Mouse (Mus musculus) kidney, adult 9 months (tissue): Measurements from ENCODE around the gene Cdk5rap3.

Source experiments
- DNase-seq: peaks from one replicate; pipeline ENCODE4 v3.0.0; 2022

Gene Cdk5rap3

GRCm38 (mm10) chr11:96933562-96934276, 17.4 kb upstream of the Cdk5rap3 start:
- peak; percentile 66 for DNase-seq

DNA sequence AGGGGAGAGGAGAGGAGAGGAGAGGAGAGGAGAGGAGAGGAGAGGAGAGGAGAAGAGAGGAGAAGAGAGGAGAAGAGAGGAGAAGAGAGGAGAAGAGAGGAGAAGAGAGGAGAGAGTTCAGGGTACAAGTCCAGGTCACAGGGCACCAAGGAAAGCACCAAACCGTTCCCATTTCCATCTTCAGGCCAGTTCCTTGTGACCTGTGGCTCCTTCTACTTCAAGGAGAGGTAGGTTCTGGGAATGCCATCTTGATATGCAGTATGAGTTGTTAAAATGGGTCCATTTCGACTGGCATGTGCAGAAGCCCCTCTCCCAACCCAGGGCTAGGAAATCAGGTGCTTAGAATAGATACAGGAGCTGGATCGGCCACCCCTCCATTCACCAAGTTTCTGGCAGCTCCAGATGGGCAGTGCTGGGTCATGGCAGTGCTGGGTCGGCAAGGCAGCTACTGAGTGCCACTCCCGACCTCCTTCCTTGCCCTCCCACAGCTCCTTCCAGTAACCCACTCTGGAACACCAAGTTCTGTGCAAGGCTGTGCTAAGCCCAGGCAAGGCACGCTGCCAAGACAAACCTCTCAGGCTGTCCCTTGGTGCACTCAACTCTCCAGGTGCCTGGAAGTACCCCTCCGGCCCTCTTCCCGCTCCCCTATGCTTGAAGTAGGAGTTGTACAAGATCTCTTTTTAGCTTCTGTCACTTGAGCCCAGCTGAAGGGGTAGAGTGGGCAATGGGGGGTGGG, 15.2 kb upstream of the Cdk5rap3 start:
- peak; percentile 87 for DNase-seq

DNA sequence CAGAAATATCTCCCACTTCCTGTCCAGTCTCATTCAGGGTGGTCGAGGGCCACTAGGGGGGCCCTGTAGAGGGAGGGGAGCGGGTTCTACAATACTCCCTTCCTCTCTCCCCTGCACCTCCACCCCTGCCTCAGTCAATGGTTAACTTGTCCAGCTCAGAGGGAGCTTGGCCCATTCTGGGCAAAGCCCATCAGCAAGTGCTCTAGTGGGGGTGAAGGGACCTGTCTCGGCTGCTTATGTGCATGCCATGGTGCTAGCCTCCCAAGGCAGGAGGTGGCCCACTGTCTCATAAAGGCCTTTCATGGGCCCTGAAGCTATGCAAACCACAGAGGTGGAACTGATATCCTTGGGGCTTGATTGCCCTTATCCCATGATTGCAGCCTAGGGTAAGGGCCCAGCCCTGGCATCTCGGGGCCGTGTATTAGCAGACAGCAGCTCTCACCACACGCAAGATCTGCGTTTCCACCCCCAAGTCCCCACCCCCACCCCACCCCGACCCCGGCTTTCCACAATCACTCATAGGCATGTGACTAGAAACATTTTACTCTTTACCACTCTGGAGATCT, 13.6 kb upstream of the Cdk5rap3 start:
- peak; percentile 88 for DNase-seq

GRCm38 (mm10) chr11:96929096-96929765, 12.9 kb upstream of the Cdk5rap3 start:
- DNase-seq = peak; percentile 92

- no peak for DNase-seq
These were observed 12.4 kb upstream of the Cdk5rap3 start for GRCm38 (mm10) chr11:96928691-96929090.

- no peak for DNase-seq
These were observed 11.8 kb upstream of the Cdk5rap3 start, which contains the start of gene Prr15l for GRCm38 (mm10) chr11:96928088-96928487. Prr15l (plus strand) TSS chr11:96928104.

DNA sequence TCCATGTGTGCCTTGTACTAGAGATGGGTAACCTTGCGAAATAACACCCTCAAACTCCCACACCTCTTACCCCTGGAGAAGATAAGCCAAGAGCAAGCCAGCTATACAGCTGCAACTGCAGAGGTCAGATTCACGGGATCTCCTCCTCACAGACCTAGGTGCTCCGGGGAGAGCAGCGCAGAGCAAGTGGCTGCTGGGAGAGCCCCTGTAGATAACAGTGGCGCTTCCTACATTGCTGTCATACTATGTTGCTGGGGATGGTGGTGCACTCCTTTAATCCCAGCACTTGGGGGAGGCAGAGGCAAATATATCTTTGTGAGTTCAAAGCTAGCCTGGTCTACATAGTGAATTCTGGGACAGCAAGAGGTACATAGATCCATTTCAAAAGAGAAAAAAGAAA, 10.3 kb upstream of the Cdk5rap3 start:
- no peak for DNase-seq

GRCm38 (mm10) chr11:96925469-96926148, 9.3 kb upstream of the Cdk5rap3 start:
- peak; percentile 69 for DNase-seq

DNA sequence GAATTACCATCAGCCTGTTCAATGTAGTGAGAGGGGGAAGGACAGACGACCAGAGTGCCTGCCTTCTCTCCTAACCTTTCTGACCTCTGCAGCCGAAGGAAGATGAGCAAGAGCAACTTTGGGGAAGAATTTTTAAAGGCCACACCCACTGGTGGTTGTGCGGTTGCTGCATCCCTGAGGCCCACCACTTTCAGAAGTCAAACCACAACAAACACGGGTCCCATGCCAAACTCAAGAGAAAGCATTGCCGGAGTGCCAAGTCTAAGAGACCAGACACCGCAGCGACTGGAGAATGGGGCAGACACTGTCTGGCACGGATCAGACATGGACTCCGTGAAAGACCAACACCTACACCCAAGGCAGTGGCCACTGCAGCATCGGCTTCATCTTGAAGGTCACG, 8.6 kb upstream of the Cdk5rap3 start:
- DNase-seq = no peak

DNA sequence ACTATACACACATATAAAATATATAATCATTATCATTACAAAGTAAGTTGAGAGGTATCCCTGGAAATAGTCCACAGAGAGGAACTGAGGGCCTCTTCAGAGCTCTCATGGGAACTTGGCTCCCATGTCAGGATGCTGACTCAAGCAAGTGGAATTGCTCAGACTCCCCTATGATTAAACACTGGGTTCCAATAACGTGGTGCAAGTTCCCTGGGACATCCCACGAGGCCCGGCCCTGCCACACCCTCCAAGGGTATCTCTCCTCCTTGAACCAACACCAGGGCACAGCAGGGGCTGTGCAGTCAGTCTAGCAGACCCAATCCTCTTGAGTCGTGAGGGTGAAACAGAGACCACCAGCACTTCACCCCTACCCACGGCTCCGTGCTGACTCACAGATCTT, 2.7 kb upstream of the Cdk5rap3 start:
- DNase-seq = no peak

DNA sequence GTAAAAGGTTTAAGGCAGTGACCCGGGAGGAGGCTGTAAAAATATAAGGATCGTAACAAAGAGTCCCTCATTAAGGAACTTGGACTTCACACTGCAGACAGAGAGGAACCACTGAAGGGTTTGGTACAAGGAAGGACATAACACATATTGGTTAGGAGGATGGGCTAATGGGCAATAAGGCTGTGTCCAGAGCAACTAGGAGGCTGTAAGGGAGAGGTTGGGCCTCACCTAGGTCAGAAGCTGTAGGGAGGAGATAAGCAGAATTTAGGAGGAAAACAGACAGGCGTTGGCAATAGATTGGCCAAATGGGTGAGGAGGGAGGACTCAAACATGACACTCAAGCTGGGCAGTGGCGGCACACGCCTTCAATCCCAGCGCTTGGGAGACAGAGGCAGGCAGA, 1.1 kb upstream of the Cdk5rap3 start:
- DNase-seq = no peak

DNA sequence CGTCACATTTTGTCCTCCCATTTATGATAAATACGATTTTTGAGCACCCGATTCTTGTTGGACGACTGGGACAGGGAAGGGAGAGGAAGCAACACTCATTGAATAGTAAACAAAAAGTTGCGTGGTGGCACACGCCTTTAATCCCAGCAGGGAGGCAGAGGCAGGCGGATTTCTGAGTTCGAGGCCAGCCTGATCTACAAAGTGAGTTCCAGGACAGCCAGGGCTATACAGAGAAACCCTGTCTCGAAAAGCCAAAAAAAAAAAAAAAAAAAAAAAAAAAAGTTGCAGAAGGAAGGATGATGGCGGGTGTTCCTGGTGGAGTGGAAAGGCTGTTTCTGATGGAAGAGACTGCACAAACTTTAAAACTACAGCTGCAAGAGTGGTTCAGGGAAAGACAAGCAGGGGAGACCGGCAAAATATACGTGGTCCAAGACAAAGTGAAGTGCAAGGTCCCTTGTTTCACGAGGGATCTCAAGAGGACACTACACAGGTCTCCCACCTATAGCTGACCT, 645 bp upstream of the Cdk5rap3 start:
- no peak for DNase-seq

DNA sequence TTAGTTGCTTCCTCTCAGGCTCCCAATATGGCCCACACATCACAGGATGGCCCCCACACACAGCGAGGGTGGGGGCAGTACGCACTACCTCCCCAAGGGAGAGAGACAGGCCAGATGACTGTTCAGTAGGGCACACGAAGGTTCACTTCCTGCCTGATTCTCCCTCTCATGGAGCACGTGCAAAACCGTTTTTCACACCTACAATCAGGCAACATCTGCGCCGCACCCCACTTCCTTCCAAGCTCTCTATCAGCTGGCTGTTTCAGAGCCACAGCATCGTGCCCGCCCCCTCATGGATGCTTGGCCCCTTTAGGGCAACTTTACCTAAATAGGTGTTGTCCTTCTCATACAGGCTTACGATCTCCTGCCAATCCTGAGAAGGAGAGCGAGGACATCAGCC, 3.6 kb downstream of the Cdk5rap3 start:
- DNase-seq = no peak

DNA sequence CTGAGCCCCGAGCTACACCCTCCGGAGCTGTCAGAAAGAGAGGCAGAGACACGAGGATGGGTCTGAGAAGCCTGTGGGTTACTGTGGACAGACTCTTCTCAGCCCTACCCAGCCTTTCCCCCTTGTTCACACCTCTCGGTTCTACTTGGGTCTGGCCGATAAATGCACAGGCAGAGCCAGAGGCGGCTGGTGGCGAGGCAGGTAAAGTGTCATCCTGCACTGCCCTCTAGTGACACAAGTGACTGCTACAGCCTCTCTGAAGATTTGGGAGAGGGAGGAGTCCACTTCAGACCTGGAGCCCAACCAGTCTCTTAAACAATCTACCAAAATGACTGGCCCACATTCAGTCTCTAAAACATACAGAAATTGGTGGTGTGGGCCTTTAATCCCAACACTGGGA, 6.3 kb downstream of the Cdk5rap3 start:
- DNase-seq = peak; percentile 84

DNA sequence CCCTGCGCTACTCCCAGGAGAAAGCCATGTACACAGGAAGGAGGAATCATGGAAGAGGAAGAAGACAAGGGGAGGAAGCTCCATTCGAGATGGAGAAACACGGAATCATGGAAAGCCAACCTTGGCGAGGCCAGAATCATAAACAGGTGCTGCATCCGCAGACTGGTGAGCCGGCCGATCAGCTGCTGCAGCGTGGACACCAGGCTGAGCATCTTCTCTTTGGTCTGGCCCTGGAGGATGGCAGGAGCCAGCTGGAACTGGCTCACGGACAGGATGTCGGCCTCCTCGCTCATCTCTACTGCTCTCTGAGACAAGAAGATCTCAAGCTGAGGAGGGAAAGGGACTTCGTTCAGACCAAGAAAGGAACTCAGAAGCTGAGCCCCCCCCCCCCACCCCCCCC, 7.7 kb downstream of the Cdk5rap3 start:
- no peak for DNase-seq

DNA sequence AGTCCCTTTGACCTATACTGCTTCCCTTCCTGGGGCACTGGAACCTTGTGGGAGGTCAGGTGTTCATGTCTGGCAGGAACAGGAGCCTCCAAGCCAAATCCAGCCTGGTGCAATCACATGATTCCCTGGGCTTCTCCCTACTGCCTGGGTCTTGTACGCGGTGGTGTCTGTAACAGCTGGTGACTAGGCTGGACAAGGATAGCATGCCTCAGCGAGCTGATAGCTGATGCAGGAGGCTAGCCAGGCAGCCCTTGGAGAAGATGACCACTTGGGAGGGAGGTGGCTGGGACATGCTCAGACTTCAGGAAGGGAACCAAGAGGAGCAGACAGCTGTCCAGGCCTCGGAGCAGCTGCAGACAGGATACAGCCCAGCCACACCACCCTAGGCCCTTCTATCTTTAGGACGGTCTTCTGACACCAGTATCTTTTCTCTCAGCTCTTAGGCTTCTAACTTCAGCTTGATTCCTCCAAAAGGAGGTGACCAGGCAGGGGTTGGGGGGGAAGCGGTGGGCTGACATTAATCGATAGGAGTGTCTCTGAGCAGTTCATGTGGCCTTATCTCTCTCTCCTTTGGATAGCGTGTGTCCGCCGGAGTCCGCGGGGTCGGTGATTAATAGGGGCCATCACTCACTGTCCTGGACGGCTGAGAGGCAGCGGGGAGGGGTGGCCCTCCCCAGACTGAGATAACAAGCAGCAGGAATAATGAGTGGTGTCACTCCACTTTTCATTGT, 9.7 kb downstream of the Cdk5rap3 start:
- peak; percentile 61 for DNase-seq

GRCm38 (mm10) chr11:96902639-96903635, 13.4 kb downstream of the Cdk5rap3 start:
- peak; percentile 47 for DNase-seq

DNA sequence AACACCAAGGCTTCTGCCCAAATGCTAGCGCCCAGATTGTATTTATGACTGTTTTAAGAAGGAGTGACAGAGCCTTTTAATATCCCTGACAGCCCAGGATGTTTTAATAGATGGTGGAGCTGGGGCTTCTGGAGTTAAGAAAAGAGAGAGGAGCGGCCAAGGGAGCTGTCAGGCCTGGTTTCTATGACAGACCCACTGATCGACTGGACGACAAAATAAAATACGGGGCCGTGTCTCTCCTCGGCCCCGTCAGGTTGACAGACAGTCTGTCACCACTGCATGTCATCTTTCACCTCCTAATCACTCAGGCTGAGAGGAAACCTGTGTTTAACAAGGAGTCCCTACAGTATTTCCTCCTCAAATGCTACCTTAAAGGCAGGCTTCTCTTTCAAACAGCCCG, 15.0 kb downstream of the Cdk5rap3 start:
- DNase-seq = no peak

- DNase-seq = no peak
These were observed 16.6 kb downstream of the Cdk5rap3 start for GRCm38 (mm10) chr11:96899449-96900306.

- DNase-seq = no peak
These were observed 20.4 kb downstream of the Cdk5rap3 start for GRCm38 (mm10) chr11:96895886-96896285.
